Mouse (Mus musculus): ENCODE measurements around the gene Cyp4f17. TPM values are rescaled to one million over a fixed set of nuclear protein-coding genes. Genes with fewer than 3 reads are reported as not detected.
"Not testable (repeated sequence)": the region's sequence is repeated elsewhere in the genome, so short reads cannot be mapped to it uniquely, and the experiment has no call there.

Cyp4f17 gene
- total RNA-seq, 1 experiment = 7.2 TPM

DNA sequence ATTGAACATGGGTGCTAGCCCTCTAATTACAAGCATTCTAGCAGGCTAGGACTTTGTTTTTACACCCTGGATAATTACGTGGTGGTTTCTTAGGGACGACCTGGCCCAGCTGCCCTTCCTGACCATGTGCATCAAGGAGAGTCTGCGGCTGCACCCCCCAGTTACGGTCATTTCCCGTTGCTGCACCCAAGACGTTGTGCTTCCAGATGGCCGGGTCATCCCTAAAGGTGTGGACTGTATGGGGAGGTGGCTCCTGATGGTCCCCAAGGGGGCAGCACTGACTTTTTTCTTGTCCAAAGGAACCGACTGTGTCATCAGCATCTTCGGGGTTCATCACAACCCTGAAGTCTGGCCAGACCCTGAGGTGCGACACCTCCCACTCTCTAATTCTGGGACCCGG, 21.9 kb downstream of the Cyp4f17 start:
- Histone ChIP-seq H3K9ac (ENCODE audit: insufficient read depth, low read depth, low read length, poor library complexity, severe bottlenecking) (no peak overlapping the region), H3K36me3 (ENCODE audit: control insufficient read depth, insufficient read depth, low read length, poor library complexity, severe bottlenecking) (no peaks in the 10 kb centered on the region; the same call in 1 of the 2 replicates), H3K9me3 (ENCODE audit: control insufficient read depth, insufficient read depth, low read depth, low read length) (no peaks in the 10 kb centered on the region), H3K4me1 (ENCODE audit: control insufficient read depth in 2 of 2, insufficient read depth in 2 of 2, low read length in 2 of 2, poor library complexity in 1 of 2) (peaks cover 0 to 4% of the 10 kb centered on the region in 2 experiments; a peak in 1 of 4 replicates), H3K4me3 (ENCODE audit: insufficient read depth in 1 of 2, low read depth in 1 of 2, low read length in 2 of 2, poor library complexity in 1 of 2, severe bottlenecking in 1 of 2) (no peak overlapping the region), H3K27ac (ENCODE audit: insufficient read depth, low read depth, low read length, poor library complexity, severe bottlenecking) (no peak overlapping the region)
- DNase-seq (ENCODE audit: low read depth, low spot score) = no peak
- TF ChIP-seq ZNF384 (IDR thresholded peaks at IDR 0.05; ENCODE audit: low read depth, low read length) (no peak), MAFK (IDR thresholded peaks at IDR 0.05; ENCODE audit: insufficient read depth, low read depth, low read length) (no peak), CHD2 (IDR thresholded peaks at IDR 0.05; ENCODE audit: low read depth, low read length) (no peak), HCFC1 (IDR thresholded peaks at IDR 0.05; ENCODE audit: borderline replicate concordance, insufficient read depth, low read length) (no peak)
- in situ Hi-C loops (cut with MboI; ENCODE audit: low sequenced_read_pairs in 2 of 2, unreplicated experiment in 2 of 2) = no loop called here

DNA sequence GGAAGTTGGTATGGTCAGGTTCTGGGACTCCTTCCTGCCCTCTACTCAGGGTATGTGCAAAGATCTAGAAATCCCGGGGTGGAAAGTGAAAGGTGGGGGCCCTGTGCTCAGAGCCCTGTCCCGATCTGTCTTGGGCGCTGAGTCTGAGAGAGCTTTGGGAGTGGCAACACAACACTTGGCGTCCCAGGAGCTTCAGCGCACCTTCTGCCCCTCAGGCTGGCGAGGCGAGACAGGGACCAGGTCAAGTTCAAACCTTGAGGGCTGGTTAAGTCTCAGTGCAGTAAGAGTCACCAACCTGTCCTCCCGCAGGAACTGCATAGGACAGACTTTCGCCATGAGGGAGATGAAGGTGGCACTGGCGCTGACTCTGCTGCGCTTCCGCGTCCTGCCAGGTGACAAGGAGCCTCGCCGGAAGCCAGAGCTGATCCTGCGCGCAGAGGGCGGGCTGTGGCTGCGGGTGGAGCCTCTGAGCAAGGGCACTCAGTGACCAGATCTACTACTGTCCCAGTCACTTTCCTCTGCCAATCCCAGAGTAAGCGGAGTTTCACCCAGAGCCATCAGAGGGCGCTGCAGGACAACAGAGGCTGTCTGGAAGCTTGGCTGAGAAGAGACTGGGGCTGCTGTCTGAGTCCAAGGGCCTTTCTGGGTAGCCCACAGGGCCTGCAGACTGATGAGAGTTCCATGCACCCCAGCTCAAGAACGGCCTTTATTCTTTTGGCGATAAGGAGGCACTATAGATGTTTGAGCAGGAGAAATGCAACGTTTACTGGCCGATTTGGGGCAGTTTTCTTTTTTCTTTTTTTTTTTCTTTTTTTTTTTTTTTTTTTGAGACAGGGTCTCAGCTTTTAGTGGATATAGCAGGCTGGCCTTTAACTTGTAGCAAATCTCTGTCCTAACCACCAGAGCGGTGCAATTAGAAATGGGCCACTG, 22.8 kb downstream of the Cyp4f17 start:
- peaks cover 0 to 4% of the 10 kb centered on the region in 2 experiments; a peak in 1 of 4 replicates for H3K4me1 ChIP-seq (ENCODE audit: control insufficient read depth in 2 of 2, insufficient read depth in 2 of 2, low read length in 2 of 2, poor library complexity in 1 of 2)

DNA sequence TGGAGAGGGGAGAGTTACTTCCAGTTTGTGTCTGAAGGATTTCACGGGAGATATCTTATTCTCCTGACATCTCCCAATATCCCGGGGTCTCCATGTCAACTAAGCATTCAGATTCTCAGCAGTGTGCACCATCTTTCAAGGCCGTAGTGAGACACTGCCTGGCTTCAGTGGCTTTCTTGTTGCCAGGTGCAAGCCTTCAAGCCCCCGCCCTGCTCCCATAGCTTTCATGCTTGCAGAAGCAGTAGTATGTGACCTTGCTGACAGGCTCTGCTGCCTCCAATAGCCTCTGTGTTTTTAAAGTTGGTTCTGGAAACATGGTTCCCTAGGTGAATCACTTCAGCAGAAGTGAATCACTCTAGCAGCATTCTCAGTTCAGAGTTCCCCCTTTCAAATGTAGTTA, 26.5 kb downstream of the Cyp4f17 start:
- H3K4me1 ChIP-seq (ENCODE audit: control insufficient read depth in 2 of 2, insufficient read depth in 2 of 2, low read length in 2 of 2, poor library complexity in 1 of 2); H3K36me3 ChIP-seq (ENCODE audit: control insufficient read depth, insufficient read depth, low read length, poor library complexity, severe bottlenecking); H3K27ac ChIP-seq (ENCODE audit: insufficient read depth, low read depth, low read length, poor library complexity, severe bottlenecking); H3K4me3 ChIP-seq (ENCODE audit: insufficient read depth in 1 of 2, low read depth in 1 of 2, low read length in 2 of 2, poor library complexity in 1 of 2, severe bottlenecking in 1 of 2); in situ Hi-C loops (cut with MboI; ENCODE audit: low sequenced_read_pairs in 2 of 2, unreplicated experiment in 2 of 2); H3K9me3 ChIP-seq (ENCODE audit: control insufficient read depth, insufficient read depth, low read depth, low read length); DNase-seq (ENCODE audit: low read depth, low spot score); H3K9ac ChIP-seq (ENCODE audit: insufficient read depth, low read depth, low read length, poor library complexity, severe bottlenecking): not testable (repeated sequence)

More for the DNA sequence above, 22.8 kb downstream of the Cyp4f17 start:
- Histone ChIP-seq H3K9me3 (ENCODE audit: control insufficient read depth, insufficient read depth, low read depth, low read length) (no peaks in the 10 kb centered on the region), H3K27ac (ENCODE audit: insufficient read depth, low read depth, low read length, poor library complexity, severe bottlenecking) (no peak overlapping the region), H3K36me3 (ENCODE audit: control insufficient read depth, insufficient read depth, low read length, poor library complexity, severe bottlenecking) (no peaks in the 10 kb centered on the region; the same call in 1 of the 2 replicates), H3K4me3 (ENCODE audit: insufficient read depth in 1 of 2, low read depth in 1 of 2, low read length in 2 of 2, poor library complexity in 1 of 2, severe bottlenecking in 1 of 2) (peak overlapping the region; percentile 42 to 56; a peak in 3 of 4 replicates), H3K9ac (ENCODE audit: insufficient read depth, low read depth, low read length, poor library complexity, severe bottlenecking) (peak overlapping the region; percentile 9; the same call in 1 of the 2 replicates)
- TF ChIP-seq CHD2 (IDR thresholded peaks at IDR 0.05; ENCODE audit: low read depth, low read length) (no peak), MAFK (IDR thresholded peaks at IDR 0.05; ENCODE audit: insufficient read depth, low read depth, low read length) (no peak), ZNF384 (IDR thresholded peaks at IDR 0.05; ENCODE audit: low read depth, low read length) (peak; percentile 75), HCFC1 (IDR thresholded peaks at IDR 0.05; ENCODE audit: borderline replicate concordance, insufficient read depth, low read length) (no peak), ZC3H11A (IDR thresholded peaks at IDR 0.05; ENCODE audit: borderline replicate concordance, low read depth, low read length) (peak; percentile 56; the same call in 1 of the 2 replicates)
- in situ Hi-C loops (cut with MboI; ENCODE audit: low sequenced_read_pairs in 2 of 2, unreplicated experiment in 2 of 2) = no loop called here
- DNase-seq (ENCODE audit: low read depth, low spot score) = peak; percentile 75

DNA sequence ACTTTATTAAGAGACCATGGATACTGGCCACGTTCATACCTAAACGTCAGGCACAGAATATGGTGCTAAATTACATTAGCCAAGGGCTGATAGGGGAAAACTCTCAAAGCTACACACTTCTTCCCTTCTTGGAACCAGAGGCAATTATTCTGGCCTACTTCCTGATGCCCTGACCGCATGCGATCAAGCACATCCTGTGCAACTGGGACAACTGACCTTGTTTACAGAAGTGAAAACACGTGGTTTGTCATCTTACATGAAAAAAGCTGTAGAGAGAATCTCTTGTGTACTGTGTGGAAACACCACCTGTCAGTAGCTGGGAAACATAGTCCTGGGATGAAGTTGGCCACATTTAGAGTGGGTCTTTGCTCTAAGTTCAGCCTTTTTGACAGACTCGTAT, 28.2 kb downstream of the Cyp4f17 start:
- H3K4me1 ChIP-seq (ENCODE audit: control insufficient read depth in 2 of 2, insufficient read depth in 2 of 2, low read length in 2 of 2, poor library complexity in 1 of 2) = peaks cover 0 to 2% of the 10 kb centered on the region in 2 experiments; a peak in 1 of 4 replicates
- TF ChIP-seq MAFK (IDR thresholded peaks at IDR 0.05; ENCODE audit: insufficient read depth, low read depth, low read length) (no peak), ZNF384 (IDR thresholded peaks at IDR 0.05; ENCODE audit: low read depth, low read length) (no peak), CHD2 (IDR thresholded peaks at IDR 0.05; ENCODE audit: low read depth, low read length) (no peak), ZC3H11A (IDR thresholded peaks at IDR 0.05; ENCODE audit: borderline replicate concordance, low read depth, low read length) (no peak), HCFC1 (IDR thresholded peaks at IDR 0.05; ENCODE audit: borderline replicate concordance, insufficient read depth, low read length) (no peak)

DNA sequence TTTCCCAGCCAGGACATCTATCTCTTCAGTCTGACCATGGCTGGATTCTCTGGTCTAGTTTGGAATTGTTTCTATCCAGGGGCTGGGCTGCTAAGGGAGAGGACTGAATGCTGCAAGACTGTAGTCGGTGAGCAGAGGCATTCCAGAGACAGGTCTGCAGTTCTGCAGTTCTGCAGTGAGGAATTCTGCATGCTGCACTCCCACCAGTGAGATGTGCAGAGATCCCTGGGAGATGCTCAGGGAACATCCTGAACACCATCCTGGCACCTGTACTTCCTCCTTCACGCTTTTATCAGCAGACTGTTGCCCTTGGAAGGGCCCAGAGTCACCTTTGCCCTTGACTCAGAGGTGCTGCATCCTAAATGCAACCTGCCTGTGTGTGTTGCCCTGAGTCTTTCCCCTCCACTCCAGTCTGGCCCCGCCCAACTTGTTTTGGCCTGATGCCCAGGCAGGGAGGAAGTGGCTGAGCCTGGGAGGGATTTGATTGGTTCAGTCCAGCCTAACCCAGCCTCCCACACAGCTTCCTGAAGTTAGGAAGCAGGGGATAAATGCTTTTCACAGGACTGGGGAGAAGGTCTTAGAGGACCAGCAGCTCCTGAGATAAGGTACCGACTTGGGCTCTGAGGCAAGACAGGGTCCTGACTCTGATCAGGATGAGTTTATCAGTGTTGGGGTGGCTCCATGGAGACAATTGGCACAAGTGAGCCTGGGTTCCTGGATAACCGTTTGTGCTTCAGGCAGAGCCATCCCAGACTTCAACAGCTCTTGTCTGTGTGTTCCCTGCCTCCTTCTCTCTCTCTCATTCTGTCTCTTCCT, 30.4 kb downstream of the Cyp4f17 start, which contains the start of gene Cyp4f16:
Cyp4f16 (plus strand) TSS at position 508 of the 816 bp plus-strand sequence.
- H3K36me3 ChIP-seq (ENCODE audit: control insufficient read depth, insufficient read depth, low read length, poor library complexity, severe bottlenecking); in situ Hi-C loops (cut with MboI; ENCODE audit: low sequenced_read_pairs in 2 of 2, unreplicated experiment in 2 of 2); H3K27ac ChIP-seq (ENCODE audit: insufficient read depth, low read depth, low read length, poor library complexity, severe bottlenecking); H3K9me3 ChIP-seq (ENCODE audit: control insufficient read depth, insufficient read depth, low read depth, low read length); H3K4me1 ChIP-seq (ENCODE audit: control insufficient read depth in 2 of 2, insufficient read depth in 2 of 2, low read length in 2 of 2, poor library complexity in 1 of 2): not testable (repeated sequence)
- H3K4me3 ChIP-seq (ENCODE audit: insufficient read depth in 1 of 2, low read depth in 1 of 2, low read length in 2 of 2, poor library complexity in 1 of 2, severe bottlenecking in 1 of 2) = peak within 1 kb of the TSS; percentile 71 to 96
- DNase-seq (ENCODE audit: low read depth, low spot score) = peak; percentile 83
- peak within 1 kb of the TSS; percentile 77 for H3K9ac ChIP-seq (ENCODE audit: insufficient read depth, low read depth, low read length, poor library complexity, severe bottlenecking)

More for the DNA sequence above, 28.2 kb downstream of the Cyp4f17 start:
- H3K36me3 ChIP-seq (ENCODE audit: control insufficient read depth, insufficient read depth, low read length, poor library complexity, severe bottlenecking) = no peaks in the 10 kb centered on the region
- no peak overlapping the region for H3K27ac ChIP-seq (ENCODE audit: insufficient read depth, low read depth, low read length, poor library complexity, severe bottlenecking)
- H3K4me3 ChIP-seq (ENCODE audit: insufficient read depth in 1 of 2, low read depth in 1 of 2, low read length in 2 of 2, poor library complexity in 1 of 2, severe bottlenecking in 1 of 2) = no peak overlapping the region
- no peaks in the 10 kb centered on the region for H3K9me3 ChIP-seq (ENCODE audit: control insufficient read depth, insufficient read depth, low read depth, low read length)
- in situ Hi-C loops (cut with MboI; ENCODE audit: low sequenced_read_pairs in 2 of 2, unreplicated experiment in 2 of 2) = no loop called here
- DNase-seq (ENCODE audit: low read depth, low spot score) = no peak
- H3K9ac ChIP-seq (ENCODE audit: insufficient read depth, low read depth, low read length, poor library complexity, severe bottlenecking) = no peak overlapping the region

All from ES-E14 (cell line).